Mouse (Mus musculus) lung, embryonic 14.5 days (tissue): ENCODE results near the gene Mrpl16. TPM values are rescaled to one million over a fixed set of nuclear protein-coding genes. Genes with fewer than 3 reads are reported as not detected.

Source experiments
- ATAC-seq: fragments of 200-750 bp; cut with Nextera tagmentation; 2 replicates; pipeline ENCODE4 v1.8.0; 2017; ENCODE audit warnings: mild to moderate bottlenecking, moderate TSS enrichment, moderate library complexity; ENCODE audit not compliant: insufficient read depth
- DNase-seq: peaks from one replicate; pipeline ENCODE4 v3.0.0-alpha.2; 2015
- H3K27ac ChIP-seq: fragments of 300-500 bp; sonication (generic); 2 replicates; pipeline ENCODE4 v1.5.1; 2014; ENCODE audit warnings: low read depth, mild to moderate bottlenecking, moderate library complexity
- H3K27me3 ChIP-seq: fragments of 300-500 bp; sonication (generic); 2 replicates; pipeline ENCODE4 v1.6.1; 2014; ENCODE audit warnings: low read length, control low read depth; ENCODE audit not compliant: insufficient read depth
- H3K36me3 ChIP-seq: fragments of 300-500 bp; sonication (generic); 2 replicates; pipeline ENCODE4 v1.6.1; 2014; ENCODE audit warnings: control low read depth; ENCODE audit not compliant: insufficient read depth
- H3K4me1 ChIP-seq: fragments of 300-500 bp; sonication (generic); 2 replicates; pipeline ENCODE4 v1.6.1; 2014; ENCODE audit warnings: antibody characterized with exemption, control low read depth; ENCODE audit not compliant: insufficient read depth
- H3K4me2 ChIP-seq: fragments of 300-500 bp; sonication (generic); 2 replicates; pipeline ENCODE4 v1.6.1; 2014; ENCODE audit warnings: mild to moderate bottlenecking
- H3K4me3 ChIP-seq: fragments of 300-500 bp; sonication (generic); 2 replicates; pipeline ENCODE4 v1.5.1; 2014; ENCODE audit warnings: low read depth, low read length
- H3K9ac ChIP-seq: fragments of 300-500 bp; sonication (generic); 2 replicates; pipeline ENCODE4 v1.6.1; 2014
- H3K9me3 ChIP-seq: fragments of 300-500 bp; sonication (generic); 2 replicates; pipeline ENCODE4 v1.6.1; 2016; ENCODE audit warnings: low read depth, low read length, control low read depth
- CTCF ChIP-seq: IDR thresholded peaks from 2 replicates; pipeline ENCODE4 v1.5.1; 2016; ENCODE audit warnings: antibody characterized with exemption, low read depth
- WGBS: fragments of 180-500 bp; shearing (Covaris S2); extraction: QIAGEN DNeasy Blood & Tissue Kit; methylation state at CpG from one replicate; pipeline ENCODE4 v1.1.7; 2014; 5-methylcytosine and 5-hydroxymethylcytosine counted together
- polyA plus RNA-seq: library from polyadenylated mRNA; unstranded; fragments of >200 nt; fragmentation: Nextera tagmentation; extraction: Ambion mirVana; gene quantifications from 2 replicates; pipeline ENCODE4 v1.2.1, GENCODE M21; 2014

The Mrpl16 gene
- polyA plus RNA-seq, 1 experiment from 2014 or later = 51.0 TPM

DNA sequence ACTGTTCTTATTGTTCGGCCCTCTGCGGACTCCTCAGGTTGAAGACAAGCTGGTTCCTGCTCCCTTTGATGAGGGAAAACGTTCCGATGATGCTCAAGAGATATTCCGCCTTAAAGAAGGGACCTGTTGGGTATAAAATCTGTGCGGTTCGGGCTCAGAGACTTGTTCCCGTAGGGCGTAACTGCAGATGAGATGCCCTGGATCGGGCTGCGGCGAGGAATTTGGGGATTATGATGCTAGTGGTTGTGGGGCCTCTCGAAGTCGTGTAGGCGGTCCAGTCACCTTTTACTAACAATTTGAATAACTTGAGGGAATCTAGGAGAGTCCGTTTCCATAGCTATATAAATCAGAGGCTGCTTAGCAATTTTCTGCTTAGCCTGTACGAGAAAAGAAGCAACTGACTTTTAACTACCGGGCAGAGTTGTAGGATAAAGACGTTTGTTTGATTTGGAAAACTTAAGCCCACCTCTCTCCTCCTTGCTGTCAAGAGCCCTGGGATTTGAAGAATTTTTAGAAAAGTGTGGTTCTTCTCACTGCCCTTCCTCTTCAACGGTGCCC lies 49.0 kb downstream of the Mrpl16 start, which contains the start of gene Stx3:
Gene Stx3, minus strand, starts transcription at position 261 of the 558 bp plus-strand sequence.
- peak; percentile 39 for DNase-seq
- H3K9me3 ChIP-seq = no peaks in the 10 kb centered on the region
- no peak for ATAC-seq
- H3K4me1 ChIP-seq = 0 out of 2 replicates have a peak, but pooled peaks cover 3% of the 10 kb centered on the region
- WGBS = 1% methylated on average over 20 of the region's 20 CpGs
- peak within 1 kb of the TSS; percentile 36; the same call in 1 of the 2 replicates for H3K27ac ChIP-seq
- TF ChIP-seq CTCF = no peak
- H3K9ac ChIP-seq = peak within 1 kb of the TSS; percentile 67
- H3K36me3 ChIP-seq = no peaks in the 10 kb centered on the region
- H3K4me3 ChIP-seq = peak within 1 kb of the TSS; percentile 70
- H3K27me3 ChIP-seq = peaks cover 12% of the 10 kb centered on the region
- peak within 1 kb of the TSS; percentile 88 for H3K4me2 ChIP-seq

DNA sequence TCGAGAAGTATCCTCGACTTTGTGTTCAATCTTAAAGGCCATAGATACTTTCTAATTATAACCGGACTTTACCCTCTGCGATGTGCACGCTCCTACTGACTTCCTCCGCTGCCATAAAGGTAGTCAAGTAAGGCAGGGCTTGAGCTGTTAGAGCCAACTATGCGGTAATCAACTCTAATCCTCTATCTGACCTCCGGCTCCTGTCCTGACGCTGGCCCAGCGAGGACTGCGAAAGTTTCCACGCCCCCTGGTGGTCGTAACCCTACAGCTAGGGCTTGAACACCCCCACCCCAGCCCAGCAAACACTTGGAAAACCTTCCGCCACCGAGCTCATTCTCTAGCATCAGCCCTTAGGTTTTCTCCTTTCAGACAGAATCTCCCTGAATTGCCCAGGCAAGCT lies 49.6 kb downstream of the Mrpl16 start:
- Histone ChIP-seq H3K27me3 (peaks cover 12% of the 10 kb centered on the region), H3K9me3 (no peaks in the 10 kb centered on the region), H3K36me3 (no peaks in the 10 kb centered on the region), H3K9ac (peak overlapping the region; percentile 67; the same call in 1 of the 2 replicates), H3K27ac (no peak overlapping the region), H3K4me1 (0 out of 2 replicates have a peak, but pooled peaks cover 3% of the 10 kb centered on the region), H3K4me3 (peak overlapping the region; percentile 70), H3K4me2 (peak overlapping the region; percentile 88)
- peak; percentile 80 for ATAC-seq
- peak; percentile 79 for TF ChIP-seq CTCF
- under 1% methylated on average over 15 of the region's 15 CpGs for WGBS
- DNase-seq = peak; percentile 95

DNA sequence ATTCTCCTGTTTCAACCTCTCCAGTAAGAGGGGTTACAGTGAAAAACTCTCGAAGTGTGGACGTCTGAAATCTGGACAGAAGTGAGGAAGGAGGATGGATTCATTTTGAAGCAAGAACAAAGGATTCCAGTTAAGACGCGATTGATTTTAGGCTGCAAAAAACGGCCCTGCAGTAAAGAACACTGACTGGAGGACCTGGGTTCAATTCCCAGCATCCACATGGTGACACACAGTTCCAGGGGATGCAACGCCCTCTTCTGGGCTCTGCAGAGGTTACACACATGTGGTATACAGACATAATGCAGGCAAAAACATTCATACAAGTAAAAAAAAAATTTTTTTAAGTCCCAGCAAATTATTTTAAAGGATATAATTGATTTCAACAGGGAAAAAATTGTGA lies 50.0 kb downstream of the Mrpl16 start:
- no peak for DNase-seq
- H3K27me3 ChIP-seq = peaks cover 12% of the 10 kb centered on the region
- no peak overlapping the region for H3K27ac ChIP-seq
- H3K4me3 ChIP-seq = peak overlapping the region; percentile 70; the same call in 1 of the 2 replicates
- 26% methylated on average over 6 of the region's 6 CpGs for WGBS
- no peaks in the 10 kb centered on the region for H3K36me3 ChIP-seq
- H3K4me1 ChIP-seq = 0 out of 2 replicates have a peak, but pooled peaks cover 3% of the 10 kb centered on the region
- H3K9ac ChIP-seq = peak overlapping the region; percentile 67; the same call in 1 of the 2 replicates
- no peak for TF ChIP-seq CTCF
- no peaks in the 10 kb centered on the region for H3K9me3 ChIP-seq
- H3K4me2 ChIP-seq = peak overlapping the region; percentile 88
- no peak for ATAC-seq

DNA sequence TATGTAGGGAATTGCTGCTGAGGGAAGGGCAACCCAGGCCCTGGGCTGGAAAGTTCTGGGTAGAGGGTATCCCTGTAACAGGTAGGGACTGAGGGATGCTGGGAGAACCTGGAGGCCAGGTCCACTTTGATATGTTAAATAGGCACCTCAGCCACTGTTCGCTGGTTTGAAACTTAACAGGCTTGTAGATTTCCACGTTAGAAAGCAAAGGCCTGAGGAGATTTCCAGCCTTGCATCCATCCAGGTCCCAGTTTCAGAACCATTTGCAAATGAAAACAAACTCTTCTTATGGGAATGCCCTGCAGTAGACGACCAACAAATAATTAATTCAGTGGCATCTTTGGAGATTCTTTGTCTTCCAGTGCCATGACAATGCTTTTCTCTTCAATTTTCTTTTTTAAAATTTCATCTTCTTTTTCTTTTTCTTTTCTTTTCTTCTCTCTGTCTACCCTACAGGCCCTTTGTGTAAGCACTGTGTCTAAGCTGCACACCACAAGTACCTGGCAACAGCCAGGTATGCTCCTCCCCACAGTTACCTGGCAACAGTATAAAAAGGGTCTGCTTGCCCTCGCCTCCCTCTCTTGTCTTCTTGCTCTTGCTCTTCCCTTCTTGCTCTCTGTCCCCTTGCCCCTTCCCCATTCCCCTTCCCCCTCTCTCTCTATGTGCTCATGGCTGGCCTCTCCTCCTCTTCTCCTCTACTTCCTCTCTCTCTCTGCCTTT lies 53.3 kb downstream of the Mrpl16 start:
- Histone ChIP-seq H3K9me3 (no peaks in the 10 kb centered on the region), H3K27me3 (peaks cover 4% of the 10 kb centered on the region; the same call in 1 of the 2 replicates), H3K27ac (no peak overlapping the region), H3K4me1 (no peaks in the 10 kb centered on the region), H3K4me3 (no peak overlapping the region), H3K4me2 (no peak overlapping the region), H3K36me3 (no peaks in the 10 kb centered on the region), H3K9ac (no peak overlapping the region)
- TF ChIP-seq CTCF = no peak
- 37% methylated on average over 4 of the region's 4 CpGs for WGBS
- ATAC-seq = no peak
- no peak for DNase-seq

Other genes starting within 250 kb of the Mrpl16 start
- gene Ms4a4d, start 233.6 kb upstream of the Mrpl16 start, polyA plus RNA-seq = 1.1 and 2.1 TPM in 2 replicates
- gene Ms4a6d, start 165.5 kb upstream of the Mrpl16 start, polyA plus RNA-seq = 5.2 and 6.0 TPM in 2 replicates
- gene Ms4a2, start 146.7 kb upstream of the Mrpl16 start, polyA plus RNA-seq = 0.12 TPM in 1 of 2 replicates, not detected in the other
- not detected in 2 replicates for gene Ms4a3, start 129.5 kb upstream of the Mrpl16 start, polyA plus RNA-seq
- gene Oosp2, start 109.8 kb upstream of the Mrpl16 start, polyA plus RNA-seq = not detected in 2 replicates
- not detected in 2 replicates for gene Oosp1, start 79.2 kb upstream of the Mrpl16 start, polyA plus RNA-seq
- gene Oosp3, start 73.3 kb upstream of the Mrpl16 start, polyA plus RNA-seq = not detected in 2 replicates
- gene Gif, start 22.8 kb upstream of the Mrpl16 start, polyA plus RNA-seq = 0.28 and 0.46 TPM in 2 replicates
- gene Stx3, start 49.0 kb downstream of the Mrpl16 start, polyA plus RNA-seq = 17.2 and 19.1 TPM in 2 replicates
- gene Olfr1417, start 68.8 kb downstream of the Mrpl16 start, polyA plus RNA-seq = not detected in 2 replicates
- gene Olfr1418, start 90.7 kb downstream of the Mrpl16 start, polyA plus RNA-seq = not detected in 2 replicates
- not detected in 2 replicates for gene Olfr1419, start 104.7 kb downstream of the Mrpl16 start, polyA plus RNA-seq
- gene Olfr1420, start 116.2 kb downstream of the Mrpl16 start, polyA plus RNA-seq = 0.05 TPM in 1 of 2 replicates, not detected in the other
- gene Patl1, start 142.0 kb downstream of the Mrpl16 start, polyA plus RNA-seq = 25.9 TPM in 2 replicates
- gene Osbp, start 195.6 kb downstream of the Mrpl16 start, polyA plus RNA-seq = 7.4 and 7.5 TPM in 2 replicates